Mouse (Mus musculus) liver, embryonic 13.5 days (tissue): ENCODE results near the gene Ppfia3. TPM values are rescaled to one million over a fixed set of nuclear protein-coding genes. Genes with fewer than 3 reads are reported as not detected.

Experiments
- ATAC-seq: fragments of 200-750 bp; cut with Nextera tagmentation; 2 replicates; pipeline ENCODE4 v1.8.0; 2017; ENCODE audit warnings: low read depth, mild to moderate bottlenecking, moderate number of reproducible peaks, moderate library complexity
- DNase-seq: peaks from one replicate; pipeline ENCODE4 v3.0.0; 2022
- H3K27ac ChIP-seq: fragments of 300-500 bp; sonication (generic); 2 replicates; pipeline ENCODE4 v1.5.1; 2015; ENCODE audit warnings: moderate library complexity, mild to moderate bottlenecking, inconsistent platforms
- H3K27me3 ChIP-seq: fragments of 300-500 bp; sonication (generic); 2 replicates; pipeline ENCODE4 v1.6.1; 2015; ENCODE audit warnings: mild to moderate bottlenecking, inconsistent platforms
- H3K36me3 ChIP-seq: fragments of 300-500 bp; sonication (generic); 2 replicates; pipeline ENCODE4 v1.6.1; 2015; ENCODE audit warnings: mild to moderate bottlenecking, inconsistent platforms
- H3K4me1 ChIP-seq: fragments of 300-500 bp; sonication (generic); replicated peaks from 2 replicates; pipeline ENCODE4 v1.6.1; 2015; ENCODE audit warnings: inconsistent platforms
- H3K4me2 ChIP-seq: fragments of 300-500 bp; sonication (generic); 2 replicates; pipeline ENCODE4 v1.6.1; 2015; ENCODE audit warnings: inconsistent platforms, mild to moderate bottlenecking, moderate library complexity
- H3K4me3 ChIP-seq: fragments of 300-500 bp; sonication (generic); replicated peaks from 2 replicates; pipeline ENCODE4 v1.5.1; 2015; ENCODE audit warnings: mild to moderate bottlenecking, inconsistent platforms
- H3K9ac ChIP-seq: fragments of 300-500 bp; sonication (generic); 2 replicates; pipeline ENCODE4 v1.6.1; 2015; ENCODE audit warnings: mild to moderate bottlenecking, inconsistent platforms
- H3K9me3 ChIP-seq: fragments of 300-500 bp; sonication (generic); replicated peaks from 2 replicates; pipeline ENCODE4 v1.6.1; 2016; ENCODE audit warnings: inconsistent platforms
- WGBS: fragments of 180-500 bp; shearing (Covaris S2); methylation state at CpG from one replicate; pipeline ENCODE4 v1.1.7; 2015; ENCODE audit not compliant: insufficient replicate concordance; 5-methylcytosine and 5-hydroxymethylcytosine counted together
- polyA plus RNA-seq: library from polyadenylated mRNA; unstranded; fragments of >200 nt; fragmentation: Nextera tagmentation; extraction: Ambion mirVana; gene quantifications from 2 replicates; pipeline ENCODE4 v1.2.1, GENCODE M21; 2015

Gene Ppfia3
- polyA plus RNA-seq, 1 experiment from 2014 or later = 0.25 TPM

- Histone ChIP-seq H3K4me2 (peak overlapping the region; percentile 91), H3K4me3 (peak overlapping the region; percentile 61), H3K4me1 (peaks cover 45% of the 10 kb centered on the region), H3K9me3 (no peaks in the 10 kb centered on the region), H3K27ac (peak overlapping the region; percentile 16; the same call in 1 of the 2 replicates), H3K36me3 (no peaks in the 10 kb centered on the region), H3K9ac (peak overlapping the region; percentile 71), H3K27me3 (peaks cover 49% of the 10 kb centered on the region)
- DNase-seq (peak; percentile 70), ATAC-seq (peak; percentile 5; the same call in 1 of the 2 replicates)
- 3% methylated on average over 11 of the region's 11 CpGs for WGBS
Measured at GRCm38 (mm10) chr7:45340669-45341068, 26.1 kb downstream of the Ppfia3 start.

- Histone ChIP-seq H3K27ac (no peak overlapping the region), H3K4me2 (peak overlapping the region; percentile 91), H3K4me3 (peak overlapping the region; percentile 61), H3K4me1 (peaks cover 46% of the 10 kb centered on the region), H3K9ac (peak overlapping the region; percentile 71), H3K36me3 (no peaks in the 10 kb centered on the region), H3K27me3 (peaks cover 55% of the 10 kb centered on the region), H3K9me3 (no peaks in the 10 kb centered on the region)
- no peak for ATAC-seq
- DNase-seq = no peak
- 2% methylated on average over 11 of the region's 11 CpGs for WGBS
Measured at GRCm38 (mm10) chr7:45340066-45340442, 26.8 kb downstream of the Ppfia3 start.

GRCm38 (mm10) chr7:45339410-45340065 lies 27.3 kb downstream of the Ppfia3 start:
- Histone ChIP-seq H3K27me3 (peaks cover 60% of the 10 kb centered on the region), H3K4me3 (peak overlapping the region; percentile 61), H3K9me3 (no peaks in the 10 kb centered on the region), H3K4me2 (peak overlapping the region; percentile 91), H3K27ac (no peak overlapping the region), H3K4me1 (peaks cover 51% of the 10 kb centered on the region), H3K9ac (peak overlapping the region; percentile 71), H3K36me3 (no peaks in the 10 kb centered on the region)
- ATAC-seq (peak; percentile 76), DNase-seq (peak; percentile 73)
- under 1% methylated on average over 36 of the region's 39 CpGs for WGBS

GRCm38 (mm10) chr7:45338161-45338911 lies 28.5 kb downstream of the Ppfia3 start:
- no peak for ATAC-seq
- DNase-seq = peak; percentile 23
- Histone ChIP-seq H3K9ac (no peak overlapping the region), H3K27ac (no peak overlapping the region), H3K4me2 (peak overlapping the region; percentile 91), H3K27me3 (peaks cover 72% of the 10 kb centered on the region), H3K4me1 (peaks cover 56% of the 10 kb centered on the region), H3K36me3 (no peaks in the 10 kb centered on the region), H3K9me3 (no peaks in the 10 kb centered on the region), H3K4me3 (peak overlapping the region; percentile 61)
- WGBS = 5% methylated on average over 14 of the region's 14 CpGs

GRCm38 (mm10) chr7:45337469-45337868 lies 29.4 kb downstream of the Ppfia3 start:
- H3K4me3 ChIP-seq = no peak overlapping the region
- no peak for DNase-seq
- H3K27me3 ChIP-seq = peaks cover 81% of the 10 kb centered on the region
- H3K9me3 ChIP-seq = no peaks in the 10 kb centered on the region
- H3K36me3 ChIP-seq = no peaks in the 10 kb centered on the region
- WGBS = 9% methylated on average over 4 of the region's 4 CpGs
- H3K4me2 ChIP-seq = no peak overlapping the region
- H3K9ac ChIP-seq = no peak overlapping the region
- H3K27ac ChIP-seq = no peak overlapping the region
- H3K4me1 ChIP-seq = peaks cover 64% of the 10 kb centered on the region
- no peak for ATAC-seq

GRCm38 (mm10) chr7:45336319-45336718 lies 30.5 kb downstream of the Ppfia3 start:
- Histone ChIP-seq H3K4me3 (no peak overlapping the region), H3K27ac (no peak overlapping the region), H3K4me1 (peaks cover 57% of the 10 kb centered on the region), H3K36me3 (no peaks in the 10 kb centered on the region), H3K4me2 (no peak overlapping the region), H3K9ac (no peak overlapping the region), H3K9me3 (no peaks in the 10 kb centered on the region), H3K27me3 (peaks cover 89% of the 10 kb centered on the region)
- 61% methylated on average over 4 of the region's 4 CpGs for WGBS
- ATAC-seq (no peak), DNase-seq (no peak)

- ATAC-seq (no peak), DNase-seq (no peak)
- Histone ChIP-seq H3K27me3 (peaks cover 81% of the 10 kb centered on the region), H3K4me2 (no peak within 1 kb of the TSS), H3K4me1 (peaks cover 45% of the 10 kb centered on the region), H3K36me3 (no peaks in the 10 kb centered on the region), H3K9me3 (no peaks in the 10 kb centered on the region), H3K9ac (no peak within 1 kb of the TSS), H3K27ac (no peak within 1 kb of the TSS), H3K4me3 (no peak within 1 kb of the TSS)
- WGBS = 36% methylated on average over 5 of the region's 5 CpGs
Measured at GRCm38 (mm10) chr7:45335056-45335455, 31.8 kb downstream of the Ppfia3 start, which contains the start of gene Hrc. Gene Hrc, plus strand, starts transcription at chr7:45335290.

- Histone ChIP-seq H3K27ac (no peak overlapping the region), H3K36me3 (no peaks in the 10 kb centered on the region), H3K27me3 (peaks cover 77% of the 10 kb centered on the region), H3K9me3 (no peaks in the 10 kb centered on the region), H3K9ac (no peak overlapping the region), H3K4me1 (peaks cover 40% of the 10 kb centered on the region), H3K4me2 (no peak overlapping the region), H3K4me3 (no peak overlapping the region)
- ATAC-seq (no peak), DNase-seq (no peak)
- WGBS = 35% methylated on average over 3 of the region's 3 CpGs
Measured at GRCm38 (mm10) chr7:45334605-45335004, 32.2 kb downstream of the Ppfia3 start.

- Histone ChIP-seq H3K9me3 (no peaks in the 10 kb centered on the region), H3K36me3 (no peaks in the 10 kb centered on the region), H3K4me3 (peak within 1 kb of the TSS; percentile 59), H3K27me3 (peaks cover 66% of the 10 kb centered on the region), H3K4me1 (peaks cover 29% of the 10 kb centered on the region), H3K4me2 (peak within 1 kb of the TSS; percentile 75), H3K9ac (peak within 1 kb of the TSS; percentile 59), H3K27ac (no peak within 1 kb of the TSS)
- WGBS = under 1% methylated on average over 38 of the region's 38 CpGs
- ATAC-seq (peak; percentile 19; the same call in 1 of the 2 replicates), DNase-seq (peak; percentile 33)
Measured at GRCm38 (mm10) chr7:45333431-45333982, 33.3 kb downstream of the Ppfia3 start, which contains the start of gene Trpm4. Gene Trpm4, minus strand, starts transcription at chr7:45333780.

GRCm38 (mm10) chr7:45332685-45333425 lies 34.0 kb downstream of the Ppfia3 start:
- DNase-seq = no peak
- H3K27me3 ChIP-seq = peaks cover 60% of the 10 kb centered on the region
- H3K36me3 ChIP-seq = no peaks in the 10 kb centered on the region
- ATAC-seq = peak; percentile 39
- WGBS = 7% methylated on average over 22 of the region's 22 CpGs
- peak overlapping the region; percentile 75 for H3K4me2 ChIP-seq
- H3K4me3 ChIP-seq = peak overlapping the region; percentile 59
- peak overlapping the region; percentile 59 for H3K9ac ChIP-seq
- peaks cover 23% of the 10 kb centered on the region for H3K4me1 ChIP-seq
- H3K9me3 ChIP-seq = no peaks in the 10 kb centered on the region
- H3K27ac ChIP-seq = no peak overlapping the region

GRCm38 (mm10) chr7:45331502-45331901 lies 35.3 kb downstream of the Ppfia3 start:
- 63% methylated on average over 6 of the region's 6 CpGs for WGBS
- peaks cover 49% of the 10 kb centered on the region for H3K27me3 ChIP-seq
- H3K27ac ChIP-seq = no peak overlapping the region
- ATAC-seq (no peak), DNase-seq (no peak)
- peaks cover 22% of the 10 kb centered on the region for H3K4me1 ChIP-seq
- no peaks in the 10 kb centered on the region for H3K36me3 ChIP-seq
- no peak overlapping the region for H3K4me2 ChIP-seq
- H3K9me3 ChIP-seq = no peaks in the 10 kb centered on the region
- H3K9ac ChIP-seq = no peak overlapping the region
- no peak overlapping the region for H3K4me3 ChIP-seq
